In the genomic region with DNA sequence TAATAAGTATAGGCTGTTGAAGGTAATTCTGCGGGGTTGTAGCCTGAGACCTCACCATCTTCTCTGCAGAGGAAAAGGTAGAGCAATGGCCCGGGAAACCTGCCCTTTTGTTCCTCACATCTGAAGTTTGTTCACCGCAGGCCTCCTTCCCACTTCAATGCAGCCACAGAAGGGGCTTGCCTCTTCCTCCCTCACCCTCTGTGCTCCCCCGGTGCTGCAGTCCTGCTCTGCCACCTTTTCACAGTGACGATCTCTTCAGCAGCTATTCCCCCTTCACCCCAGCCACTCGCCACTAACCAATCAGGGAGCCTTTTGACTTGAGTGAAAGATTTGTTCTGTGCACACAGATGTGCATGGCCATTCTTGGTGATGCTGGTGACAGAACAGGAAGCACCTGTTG, we compare ENCODE assay signal across 31 mouse cellular contexts.
DNase-seq lines count a peak whose midpoint lies in the region; ATAC-seq lines count a peak whose summit lies in the region.
"Had no signal": no experiment of that assay in that cellular context is flagged by ENCODE, and none has a peak within 500 bp of the region (broad histone marks: within the 10 kb centered on the region; RNA-seq: fewer than 3 reads in every experiment).

No protein-coding gene starts in this region.

- 67% methylated on average over 6 of the region's 6 CpGs for WGBS in liver, embryonic 12.5 days (ENCODE audit: insufficient replicate concordance)

- H3K4me1 ChIP-seq in liver, embryonic 12.5 days, result no peaks in the 10 kb centered on the region
- H3K4me1 ChIP-seq: embryonic facial prominence, embryonic 15.5 days; heart, embryonic 10.5 days; heart, embryonic 15.5 days; hindbrain, embryonic 12.5 days; liver, embryonic 15.5 days had no signal

- H3K36me3 ChIP-seq in liver, embryonic 12.5 days, result no peaks in the 10 kb centered on the region
- H3K36me3 ChIP-seq: embryonic facial prominence, embryonic 10.5 days; embryonic facial prominence, embryonic 15.5 days; heart, embryonic 10.5 days; heart, embryonic 15.5 days; hindbrain, embryonic 12.5 days; liver, embryonic 15.5 days; midbrain, embryonic 12.5 days; neural tube, embryonic 13.5 days had no signal

- no peaks in the 10 kb centered on the region for H3K27me3 ChIP-seq in liver, embryonic 12.5 days (replicated peaks)
- H3K27me3 ChIP-seq: embryonic facial prominence, embryonic 15.5 days; heart, embryonic 15.5 days; hindbrain, embryonic 12.5 days; liver, embryonic 15.5 days; neural tube, embryonic 13.5 days had no signal

- no peaks in the 10 kb centered on the region for H3K9me3 ChIP-seq in liver, embryonic 12.5 days (replicated peaks)
- H3K9me3 ChIP-seq: embryonic facial prominence, embryonic 10.5 days; embryonic facial prominence, embryonic 15.5 days; heart, embryonic 10.5 days; heart, embryonic 15.5 days; hindbrain, embryonic 12.5 days; liver, embryonic 15.5 days; midbrain, embryonic 12.5 days; neural tube, embryonic 13.5 days had no signal

- no peak overlapping the region for H3K4me2 ChIP-seq in liver, embryonic 12.5 days
- H3K4me2 ChIP-seq: embryonic facial prominence, embryonic 15.5 days; heart, embryonic 15.5 days; hindbrain, embryonic 12.5 days; liver, embryonic 15.5 days; lung, embryonic 14.5 days; midbrain, embryonic 12.5 days; neural tube, embryonic 13.5 days had no signal

- H3K4me3 ChIP-seq in liver, embryonic 12.5 days, result no peak overlapping the region
- H3K4me3 ChIP-seq: embryonic facial prominence, embryonic 10.5 days; embryonic facial prominence, embryonic 15.5 days; heart, embryonic 10.5 days; heart, embryonic 15.5 days; hindbrain, embryonic 12.5 days; liver, embryonic 15.5 days; midbrain, embryonic 12.5 days; myocyte; neural tube, embryonic 13.5 days had no signal

- H3K27ac ChIP-seq in liver, embryonic 12.5 days, result no peak overlapping the region
- H3K27ac ChIP-seq: embryonic facial prominence, embryonic 10.5 days; embryonic facial prominence, embryonic 15.5 days; heart, embryonic 10.5 days; heart, embryonic 15.5 days; hindbrain, embryonic 12.5 days; liver, embryonic 15.5 days; neural tube, embryonic 13.5 days had no signal

- ATAC-seq in CD4-positive, CD25-positive, alpha-beta regulatory T cell, adult 4 months, result no peak
- ATAC-seq in liver, embryonic 12.5 days, result no peak
- ATAC-seq: forebrain, embryonic 14.5 days; intestine, embryonic 16.5 days had no signal

- peak; percentile 3 for DNase-seq in CD4-positive, CD25-positive, alpha-beta regulatory T cell, adult 2 months (ENCODE audit: low read depth, low spot score)
- peak; percentile 69 for DNase-seq in T-cell, adult 2 months (ENCODE audit: low spot score)
- DNase-seq in naive thymus-derived CD4-positive, alpha-beta T cell, adult 2 months (ENCODE audit: low read depth), result peak; percentile 39
- peak; percentile 82 for DNase-seq in thymus, postnatal 14 days
- no peak for DNase-seq in kidney, adult 9 months
- no peak for DNase-seq in embryo, embryonic 9.5 days (ENCODE audit: extremely low spot score)
- DNase-seq: adrenal gland, adult 8-10 months; cerebellum, adult 2 months; cerebellum, postnatal 14 days; gastrocnemius, postnatal 14 days; heart, postnatal 36 days; kidney, adult 8-10 months; kidney, postnatal 14 days; liver; lung, embryonic 14.5 days; lung, postnatal 14 days; right cerebral cortex, postnatal 25 days; spleen, adult 18-20 months had no signal

- H3K9ac ChIP-seq in liver, embryonic 12.5 days, result no peak overlapping the region
- H3K9ac ChIP-seq: embryonic facial prominence, embryonic 15.5 days; heart, embryonic 15.5 days; hindbrain, embryonic 12.5 days; liver, embryonic 15.5 days; lung, embryonic 14.5 days; midbrain, embryonic 12.5 days; neural tube, embryonic 13.5 days had no signal

Comparison
In these comparisons a context has a peak if more than half of its experiments do, and no peak if none do; other contexts are left out.
1. DNase-seq: peak in CD4-positive, CD25-positive, alpha-beta regulatory T cell, adult 2 months (single experiment), T-cell, adult 2 months (single experiment), naive thymus-derived CD4-positive, alpha-beta T cell, adult 2 months (single experiment) and thymus, postnatal 14 days (single experiment); none in kidney, adult 9 months (single experiment) and embryo, embryonic 9.5 days (single experiment).